Mouse (Mus musculus) midbrain, postnatal 0 days (tissue): ENCODE data around the gene Chn2. TPM values are rescaled to one million over a fixed set of nuclear protein-coding genes. Genes with fewer than 3 reads are reported as not detected.

Source experiments
- ATAC-seq: fragments of 200-750 bp; cut with Nextera tagmentation; 2 replicates; pipeline ENCODE4 v1.8.0; 2017; ENCODE audit warnings: moderate number of reproducible peaks, mild to moderate bottlenecking, moderate TSS enrichment, moderate library complexity; ENCODE audit not compliant: low FRiP score
- DNase-seq: peaks from one replicate; pipeline ENCODE4 v3.0.0-alpha.2; 2015; ENCODE audit warnings: low spot score
- H3K27ac ChIP-seq: fragments of 300-500 bp; sonication (generic); 2 replicates; pipeline ENCODE4 v1.5.1; 2014; ENCODE audit warnings: low read depth, mild to moderate bottlenecking, low read length, mixed read lengths
- H3K27me3 ChIP-seq: fragments of 300-500 bp; sonication (generic); 2 replicates; pipeline ENCODE4 v1.6.1; 2014; ENCODE audit warnings: low read length, control low read depth, mixed read lengths; ENCODE audit not compliant: insufficient read depth
- H3K36me3 ChIP-seq: fragments of 300-500 bp; sonication (generic); 2 replicates; pipeline ENCODE4 v1.6.1; 2014; ENCODE audit warnings: low read length, control low read depth, mixed read lengths; ENCODE audit not compliant: insufficient read depth
- H3K4me1 ChIP-seq: fragments of 300-500 bp; sonication (generic); 2 replicates; pipeline ENCODE4 v1.6.1; 2014; ENCODE audit warnings: mild to moderate bottlenecking, control low read depth, antibody characterized with exemption, low read length, mixed read lengths; ENCODE audit not compliant: insufficient read depth
- H3K4me2 ChIP-seq: fragments of 300-500 bp; sonication (generic); 2 replicates; pipeline ENCODE4 v1.6.1; 2014; ENCODE audit warnings: low read depth, mild to moderate bottlenecking, low read length, mixed read lengths; ENCODE audit not compliant: poor library complexity, severe bottlenecking
- H3K4me3 ChIP-seq: fragments of 300-500 bp; sonication (generic); 2 replicates; pipeline ENCODE4 v1.5.1; 2014; ENCODE audit warnings: low read depth, mild to moderate bottlenecking, low read length, moderate library complexity
- H3K9ac ChIP-seq: fragments of 300-500 bp; sonication (generic); replicated peaks from 2 replicates; pipeline ENCODE4 v1.6.1; 2014; ENCODE audit warnings: mild to moderate bottlenecking, low read length, moderate library complexity, mixed read lengths; ENCODE audit not compliant: poor library complexity, severe bottlenecking
- H3K9me3 ChIP-seq: fragments of 300-500 bp; sonication (generic); 2 replicates; pipeline ENCODE4 v1.6.1; 2016; ENCODE audit warnings: low read length, control low read depth
- CTCF ChIP-seq: IDR thresholded peaks from 2 replicates; pipeline ENCODE4 v1.5.1; 2016; ENCODE audit warnings: antibody characterized with exemption, mild to moderate bottlenecking
- WGBS: fragments of 180-500 bp; shearing (Covaris S2); extraction: QIAGEN DNeasy Blood & Tissue Kit; methylation state at CpG from one replicate; pipeline ENCODE4 v1.1.7; 2014; 5-methylcytosine and 5-hydroxymethylcytosine counted together
- polyA plus RNA-seq: library from polyadenylated mRNA; unstranded; fragments of >200 nt; fragmentation: Nextera tagmentation; extraction: Ambion mirVana; gene quantifications from 2 replicates; pipeline ENCODE4 v1.2.1, GENCODE M21; 2015
- total RNA-seq: library from RNA; depleted of rRNA; stranded (reverse); fragments of >200 nt; gene quantifications from 2 replicates; pipeline ENCODE4 v1.2.3, GENCODE M21; 2014

The Chn2 gene
- total and polyA plus RNA-seq, 2 experiments from 2014 or later = 21.4 to 36.4 TPM

DNA sequence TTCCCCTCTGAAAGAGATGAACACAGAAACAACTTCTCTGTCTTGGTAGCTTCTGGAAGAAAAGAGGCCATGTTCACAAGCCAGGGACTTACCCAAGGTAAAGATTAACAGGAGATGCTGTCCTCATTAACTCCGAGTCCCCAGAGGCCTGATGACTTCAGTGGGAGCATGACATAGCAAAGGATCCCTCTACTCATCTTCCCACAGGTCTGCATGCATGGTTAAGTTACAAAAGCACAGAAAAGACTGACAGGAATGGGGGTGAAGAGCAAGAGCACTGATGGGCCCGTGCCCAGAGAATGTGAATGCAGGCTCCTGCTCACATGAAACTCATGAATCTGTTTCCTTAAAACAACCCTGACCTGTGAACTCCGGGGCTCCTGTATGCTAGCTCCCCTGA, 279.8 kb downstream of the Chn2 start:
- no peak for DNase-seq
- H3K27ac ChIP-seq = no peak overlapping the region
- no peaks in the 10 kb centered on the region for H3K4me1 ChIP-seq
- no peak for TF ChIP-seq CTCF
- no peaks in the 10 kb centered on the region for H3K9me3 ChIP-seq
- no peak overlapping the region for H3K4me2 ChIP-seq
- 71% methylated on average over 3 of the region's 3 CpGs for WGBS
- no peak overlapping the region for H3K9ac ChIP-seq
- H3K36me3 ChIP-seq = no peaks in the 10 kb centered on the region
- H3K27me3 ChIP-seq = peaks cover 3% of the 10 kb centered on the region; the same call in 1 of the 2 replicates
- no peak for ATAC-seq
- H3K4me3 ChIP-seq = no peak overlapping the region

DNA sequence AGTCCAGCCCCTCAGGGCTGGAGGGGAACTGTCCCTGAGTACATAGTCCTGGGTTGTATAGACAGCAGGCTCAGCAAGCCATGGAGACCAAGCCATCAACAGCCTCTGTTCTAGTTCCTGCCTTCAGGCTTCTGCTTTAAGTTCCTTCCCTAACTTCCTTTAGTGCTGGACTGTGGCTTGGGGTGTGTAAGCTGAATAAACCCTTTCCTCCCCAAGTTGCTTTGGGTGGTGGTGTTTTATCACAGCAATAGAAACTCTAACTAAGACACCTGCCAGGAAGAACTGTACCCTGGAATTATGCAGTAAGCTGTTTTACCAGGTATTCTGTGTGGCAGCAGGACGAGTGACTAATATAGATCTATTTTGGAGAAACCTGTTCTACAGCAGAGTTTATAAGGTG, 280.9 kb downstream of the Chn2 start:
- Histone ChIP-seq H3K36me3 (no peaks in the 10 kb centered on the region), H3K27me3 (peaks cover 14% of the 10 kb centered on the region; the same call in 1 of the 2 replicates), H3K27ac (no peak overlapping the region), H3K4me3 (no peak overlapping the region), H3K9me3 (no peaks in the 10 kb centered on the region), H3K4me2 (no peak overlapping the region), H3K9ac (no peak overlapping the region), H3K4me1 (no peaks in the 10 kb centered on the region)
- no peak for TF ChIP-seq CTCF
- DNase-seq (no peak), ATAC-seq (no peak)
- 90% methylated on average over 1 of the region's 1 CpGs for WGBS

DNA sequence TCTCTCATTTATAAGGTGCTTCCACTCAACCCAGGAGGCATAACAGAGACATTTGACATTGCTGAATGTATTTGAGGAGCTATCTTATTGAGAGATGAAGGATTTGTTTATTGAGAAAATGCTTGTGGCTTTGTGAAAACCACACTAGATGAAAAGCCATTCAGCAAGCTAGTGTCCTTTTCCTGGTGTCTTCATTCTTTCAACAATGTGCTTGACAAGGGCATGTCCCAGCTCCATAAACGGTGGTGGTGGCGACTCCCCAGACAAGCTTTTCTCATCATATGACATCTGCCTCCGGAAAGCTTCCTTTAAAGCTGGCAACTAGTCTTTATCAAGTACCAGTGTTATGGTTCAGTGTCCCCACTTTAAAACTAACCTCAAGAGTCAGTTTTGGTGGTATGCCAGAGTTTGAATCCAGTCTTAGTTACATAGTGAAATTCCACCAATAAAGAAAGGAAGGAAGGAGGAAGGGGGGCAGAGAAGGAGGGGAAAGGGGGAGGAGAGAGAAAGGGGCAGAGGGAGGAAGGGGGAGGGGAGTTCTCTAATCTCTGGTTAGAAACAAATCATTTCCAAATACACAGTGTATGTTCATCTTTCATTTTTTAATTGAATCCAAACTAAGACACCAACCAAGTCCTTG, 286.0 kb downstream of the Chn2 start, which contains the start of gene Prr15:
Prr15 (plus strand) TSS at position 590 of the 640 bp plus-strand sequence.
- DNase-seq = no peak
- H3K27me3 ChIP-seq = peaks cover 51% of the 10 kb centered on the region
- no peak for ATAC-seq
- WGBS = 61% methylated on average over 3 of the region's 3 CpGs
- peak within 1 kb of the TSS; percentile 44; the same call in 1 of the 2 replicates for H3K9ac ChIP-seq
- H3K4me3 ChIP-seq = peak within 1 kb of the TSS; percentile 50
- no peak within 1 kb of the TSS for H3K27ac ChIP-seq
- H3K9me3 ChIP-seq = no peaks in the 10 kb centered on the region
- peaks cover 6% of the 10 kb centered on the region; the same call in 1 of the 2 replicates for H3K4me1 ChIP-seq
- no peaks in the 10 kb centered on the region for H3K36me3 ChIP-seq
- no peak for TF ChIP-seq CTCF
- peak within 1 kb of the TSS; percentile 97 for H3K4me2 ChIP-seq

DNA sequence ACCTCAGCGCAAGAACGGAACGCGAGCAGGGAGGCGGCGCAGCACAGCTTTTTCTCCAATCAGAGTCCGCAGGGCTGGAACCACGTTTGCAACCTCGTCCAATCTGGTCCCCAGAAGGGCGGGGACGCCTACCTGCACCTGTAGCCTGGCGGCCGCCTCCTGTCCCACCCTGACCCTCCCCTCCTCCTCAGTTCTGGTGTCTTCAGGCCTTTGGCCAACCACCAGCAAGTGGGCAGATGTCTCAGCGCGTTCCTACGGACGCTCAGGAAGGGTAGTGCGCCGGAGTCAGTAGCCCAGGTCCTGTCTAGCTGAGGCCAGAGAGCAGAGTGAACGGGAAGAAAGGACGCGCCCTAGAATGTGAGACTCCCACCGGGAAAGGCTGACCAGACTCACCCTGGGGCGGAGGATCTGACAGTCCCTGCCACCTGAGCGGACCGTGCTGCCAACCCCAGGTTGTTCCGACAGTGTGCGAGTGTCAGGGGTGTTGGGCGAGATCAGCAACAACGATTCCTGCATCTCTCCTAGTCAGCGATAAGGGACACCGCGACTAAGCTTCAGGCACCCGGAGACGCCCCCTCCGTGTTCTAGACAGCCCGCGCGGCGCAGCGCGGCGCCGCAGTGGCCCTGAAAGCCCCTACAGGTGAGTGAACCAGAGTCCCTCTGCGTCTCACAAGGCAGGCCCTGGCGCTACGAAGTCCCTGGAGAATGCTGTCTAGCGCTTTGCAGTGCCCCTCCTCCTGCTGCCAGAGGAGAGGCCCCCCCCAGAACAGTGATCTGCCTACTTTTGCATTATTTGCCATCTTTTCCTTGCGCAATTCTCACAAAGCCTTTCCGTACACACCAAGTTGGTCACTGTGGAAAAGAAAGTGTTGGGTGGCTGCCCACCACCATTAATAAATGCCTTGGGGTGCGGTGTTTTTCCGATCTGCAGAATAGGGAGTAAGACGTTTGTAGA, 287.6 kb downstream of the Chn2 start:
- Histone ChIP-seq H3K4me2 (peak overlapping the region; percentile 97), H3K9ac (peak overlapping the region; percentile 44; the same call in 1 of the 2 replicates), H3K27ac (no peak overlapping the region), H3K9me3 (no peaks in the 10 kb centered on the region), H3K4me1 (peaks cover 6% of the 10 kb centered on the region; the same call in 1 of the 2 replicates), H3K36me3 (no peaks in the 10 kb centered on the region), H3K27me3 (peaks cover 51% of the 10 kb centered on the region), H3K4me3 (peak overlapping the region; percentile 50)
- ATAC-seq (peak; percentile 84), DNase-seq (peak; percentile 69)
- under 1% methylated on average over 52 of the region's 53 CpGs for WGBS
- TF ChIP-seq CTCF = no peak; the same call in 1 of the 2 replicates

DNA sequence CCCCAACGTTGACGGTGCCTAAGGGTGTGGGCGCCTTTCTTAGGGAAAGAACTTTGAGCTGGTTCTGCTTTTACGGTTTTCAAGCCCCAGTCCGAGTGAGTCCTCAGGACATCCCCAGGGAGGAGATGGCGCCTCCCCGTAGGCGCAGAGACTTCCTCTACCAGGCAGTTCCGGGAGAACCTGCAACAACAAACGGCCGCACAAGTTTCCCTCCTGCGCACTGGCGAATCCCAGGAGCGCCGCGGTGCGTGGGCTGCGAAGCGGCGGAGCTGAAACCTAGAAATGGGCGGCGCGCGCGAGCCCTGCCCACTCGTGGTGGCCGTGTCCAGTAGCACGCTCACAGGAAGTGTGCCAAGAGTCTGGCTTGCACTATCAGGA, 288.3 kb downstream of the Chn2 start:
- ATAC-seq = peak; percentile 36; the same call in 1 of the 2 replicates
- Histone ChIP-seq H3K4me1 (peaks cover 6% of the 10 kb centered on the region; the same call in 1 of the 2 replicates), H3K4me2 (peak overlapping the region; percentile 97), H3K9ac (0 out of 2 replicates have a peak overlapping the region, but pooled peaks have one; percentile 3), H3K4me3 (peak overlapping the region; percentile 50), H3K36me3 (no peaks in the 10 kb centered on the region), H3K27me3 (peaks cover 51% of the 10 kb centered on the region), H3K9me3 (no peaks in the 10 kb centered on the region), H3K27ac (no peak overlapping the region)
- DNase-seq = peak; percentile 39
- WGBS = under 1% methylated on average over 28 of the region's 28 CpGs
- TF ChIP-seq CTCF = no peak
